Mouse (Mus musculus) liver, embryonic 14.5 days (tissue): ENCODE measurements at regions not wholly inside any gene's neighbourhood (a gene's known extent, or its start where the extent isn't known, plus 50 kb on each side); places are given as distances from the start of the nearest gene placed in this dataset.

Experiments
- CTCF ChIP-seq: IDR thresholded peaks from 2 replicates; pipeline ENCODE4 v1.5.1; 2016; ENCODE audit warnings: antibody characterized with exemption, low read depth, control low read depth
- EP300 ChIP-seq: IDR thresholded peaks from 2 replicates; pipeline ENCODE4 v1.6.1; 2016; ENCODE audit warnings: antibody characterized with exemption, low read depth

DNA sequence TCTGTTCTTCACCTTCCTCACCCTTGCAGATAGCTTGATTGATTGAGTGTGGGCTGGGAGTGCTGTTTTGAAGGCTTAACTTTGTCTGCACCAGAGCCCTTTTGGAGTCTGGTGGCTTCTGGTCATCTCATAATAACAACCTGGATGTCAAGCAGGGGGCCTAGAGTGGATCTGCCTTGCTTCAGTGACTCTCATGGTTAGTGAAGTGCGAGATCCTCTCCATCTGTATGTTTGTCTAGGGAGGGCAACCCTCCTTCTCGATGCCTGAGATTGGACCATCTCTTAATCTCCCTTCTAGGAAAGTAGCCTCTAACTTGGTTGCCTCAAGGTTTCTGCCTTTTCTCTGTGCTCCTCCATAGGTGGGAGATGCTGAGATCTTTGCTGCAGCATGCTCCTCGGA is 99.0 kb upstream of the Sel1l start:
- no peak for TF ChIP-seq CTCF
- TF ChIP-seq EP300, result no peak
